Mouse (Mus musculus): ENCODE measurements at regions not wholly inside any gene's neighbourhood (a gene's known extent, or its start where the extent isn't known, plus 50 kb on each side); places are given as distances from the start of the nearest gene placed in this dataset.

DNA sequence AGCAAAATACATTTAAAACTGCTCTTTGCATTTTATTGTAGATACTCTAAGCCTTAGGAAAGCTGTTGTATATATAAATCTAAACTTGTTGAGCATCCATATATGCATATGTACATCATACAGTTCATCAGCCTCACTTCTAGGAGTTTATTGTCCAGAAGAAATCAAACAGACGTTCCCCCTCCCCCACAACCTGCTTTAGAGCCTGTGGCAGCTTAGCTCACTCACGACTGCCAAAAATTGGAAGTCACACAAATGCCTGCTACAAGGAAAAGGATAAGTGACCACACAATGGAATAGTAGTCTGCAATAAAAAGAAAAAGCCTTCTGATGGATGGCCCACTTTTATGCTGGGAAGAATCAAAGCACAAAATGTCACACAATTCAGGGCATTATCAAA, 267.8 kb downstream of the Tcerg1l start:
- Histone ChIP-seq H3K27me3 (ENCODE audit: control insufficient read depth, insufficient read depth, low read length) (no peaks in the 10 kb centered on the region), H3K9me3 (ENCODE audit: control insufficient read depth, low read length) (no peaks in the 10 kb centered on the region), H3K36me3 (ENCODE audit: control insufficient read depth, insufficient read depth, low read length) (no peaks in the 10 kb centered on the region), H3K4me1 (ENCODE audit: control insufficient read depth, insufficient read depth, low read length) (no peaks in the 10 kb centered on the region), H3K4me3 (ENCODE audit: low read depth, low read length) (no peak overlapping the region), H3K9ac (ENCODE audit: low read length) (no peak overlapping the region), H3K27ac (replicated peaks; ENCODE audit: low read depth, low read length) (no peak overlapping the region), H3K4me2 (ENCODE audit: low read depth, severe bottlenecking) (no peak overlapping the region)
- no peak for ATAC-seq (ENCODE audit: insufficient number of reproducible peaks, low FRiP score, low TSS enrichment, low read depth)
- DNase-seq (ENCODE audit: low spot score): no peak
- 65% methylated on average over 2 of the region's 2 CpGs for WGBS

DNA sequence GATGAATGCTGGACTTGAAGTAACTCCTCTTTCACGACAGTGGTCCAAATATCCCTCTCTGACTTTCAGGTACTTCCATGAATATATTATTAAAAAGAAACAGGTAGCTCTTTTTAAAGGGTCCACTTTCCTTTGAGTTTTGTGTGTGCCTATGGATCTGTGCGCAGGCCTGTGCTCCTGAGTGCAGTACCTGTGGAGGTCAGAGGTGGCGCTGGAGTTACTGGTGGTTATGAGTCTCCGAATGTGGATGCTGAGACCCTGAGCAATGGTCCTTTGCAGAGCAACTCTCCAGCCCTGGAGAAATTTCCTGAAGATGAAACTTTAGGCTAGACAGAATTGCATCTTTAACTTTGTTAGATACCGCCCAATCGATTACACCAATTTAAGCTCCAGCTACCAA, 264.1 kb downstream of the Tcerg1l start:
- Histone ChIP-seq H3K36me3 (ENCODE audit: control insufficient read depth, insufficient read depth, low read length) (no peaks in the 10 kb centered on the region), H3K27me3 (ENCODE audit: control insufficient read depth, insufficient read depth, low read length) (no peaks in the 10 kb centered on the region), H3K27ac (replicated peaks; ENCODE audit: low read depth, low read length) (no peak overlapping the region), H3K4me3 (ENCODE audit: low read depth, low read length) (no peak overlapping the region), H3K9ac (ENCODE audit: low read length) (no peak overlapping the region), H3K4me2 (ENCODE audit: low read depth, severe bottlenecking) (no peak overlapping the region), H3K9me3 (ENCODE audit: control insufficient read depth, low read length) (no peaks in the 10 kb centered on the region), H3K4me1 (ENCODE audit: control insufficient read depth, insufficient read depth, low read length) (no peaks in the 10 kb centered on the region)
- DNase-seq (ENCODE audit: low spot score) (no peak), ATAC-seq (ENCODE audit: insufficient number of reproducible peaks, low FRiP score, low TSS enrichment, low read depth) (no peak)
- 90% methylated on average over 6 of the region's 6 CpGs for whole genome bisulfite sequencing

DNA sequence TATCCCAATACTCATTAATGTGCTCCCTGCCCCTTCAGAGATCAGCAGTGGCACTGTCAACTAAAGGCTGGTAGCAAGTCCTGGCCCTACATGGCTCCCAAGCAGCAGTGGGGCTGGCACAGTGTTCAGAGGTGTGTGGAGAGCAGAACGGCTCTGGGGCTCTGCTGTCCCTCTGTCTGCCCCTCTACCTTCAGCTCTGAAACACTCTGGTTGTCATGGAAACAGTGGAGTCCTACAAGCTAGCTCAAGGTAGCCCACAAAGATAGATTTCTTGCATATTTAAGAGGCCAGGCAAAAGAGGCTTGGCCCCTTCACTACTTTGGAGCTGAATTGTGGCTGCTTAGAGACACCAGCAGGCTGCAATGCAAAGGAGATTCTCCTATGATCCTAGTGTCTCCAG, 259.6 kb downstream of the Tcerg1l start:
- Histone ChIP-seq H3K9me3 (ENCODE audit: control insufficient read depth, low read length) (no peaks in the 10 kb centered on the region), H3K27me3 (ENCODE audit: control insufficient read depth, insufficient read depth, low read length) (no peaks in the 10 kb centered on the region), H3K27ac (replicated peaks; ENCODE audit: low read depth, low read length) (no peak overlapping the region), H3K4me2 (ENCODE audit: low read depth, severe bottlenecking) (no peak overlapping the region), H3K4me3 (ENCODE audit: low read depth, low read length) (no peak overlapping the region), H3K36me3 (ENCODE audit: control insufficient read depth, insufficient read depth, low read length) (no peaks in the 10 kb centered on the region), H3K9ac (ENCODE audit: low read length) (no peak overlapping the region), H3K4me1 (ENCODE audit: control insufficient read depth, insufficient read depth, low read length) (no peaks in the 10 kb centered on the region)
- DNase-seq (ENCODE audit: low spot score) (no peak), ATAC-seq (ENCODE audit: insufficient number of reproducible peaks, low FRiP score, low TSS enrichment, low read depth) (no peak)
- WGBS: 37% methylated on average over 1 of the region's 1 CpGs

- Histone ChIP-seq H3K9me3 (ENCODE audit: control insufficient read depth, low read length) (no peaks in the 10 kb centered on the region), H3K4me1 (ENCODE audit: control insufficient read depth, insufficient read depth, low read length) (no peaks in the 10 kb centered on the region), H3K4me2 (ENCODE audit: low read depth, severe bottlenecking) (no peak overlapping the region), H3K27me3 (ENCODE audit: control insufficient read depth, insufficient read depth, low read length) (no peaks in the 10 kb centered on the region), H3K9ac (ENCODE audit: low read length) (no peak overlapping the region), H3K4me3 (ENCODE audit: low read depth, low read length) (no peak overlapping the region), H3K27ac (replicated peaks; ENCODE audit: low read depth, low read length) (no peak overlapping the region), H3K36me3 (ENCODE audit: control insufficient read depth, insufficient read depth, low read length) (no peaks in the 10 kb centered on the region)
- 77% methylated on average over 5 of the region's 5 CpGs for WGBS
- ATAC-seq (ENCODE audit: insufficient number of reproducible peaks, low FRiP score, low TSS enrichment, low read depth): no peak
- no peak for DNase-seq (ENCODE audit: low spot score)
Observed at GRCm38 (mm10) chr7:138139766-138140165, 257.8 kb downstream of the Tcerg1l start.

- ATAC-seq (ENCODE audit: insufficient number of reproducible peaks, low FRiP score, low TSS enrichment, low read depth): no peak
- H3K27ac ChIP-seq (replicated peaks; ENCODE audit: low read depth, low read length): no peak overlapping the region
- WGBS: 56% methylated on average over 2 of the region's 2 CpGs
Observed at GRCm38 (mm10) chr7:138149496-138149895, 248.0 kb downstream of the Tcerg1l start.

GRCm38 (mm10) chr7:138153455-138154167, 243.9 kb downstream of the Tcerg1l start:
- H3K4me1 ChIP-seq (ENCODE audit: control insufficient read depth, insufficient read depth, low read length): no peaks in the 10 kb centered on the region
- no peak overlapping the region for H3K4me3 ChIP-seq (ENCODE audit: low read depth, low read length)
- H3K36me3 ChIP-seq (ENCODE audit: control insufficient read depth, insufficient read depth, low read length): no peaks in the 10 kb centered on the region
- no peak overlapping the region for H3K9ac ChIP-seq (ENCODE audit: low read length)
- H3K4me2 ChIP-seq (ENCODE audit: low read depth, severe bottlenecking): no peak overlapping the region
- H3K27me3 ChIP-seq (ENCODE audit: control insufficient read depth, insufficient read depth, low read length): no peaks in the 10 kb centered on the region
- WGBS: 76% methylated on average over 4 of the region's 4 CpGs
- no peaks in the 10 kb centered on the region for H3K9me3 ChIP-seq (ENCODE audit: control insufficient read depth, low read length)
- no peak overlapping the region for H3K27ac ChIP-seq (replicated peaks; ENCODE audit: low read depth, low read length)
- DNase-seq (ENCODE audit: low spot score) (no peak), ATAC-seq (ENCODE audit: insufficient number of reproducible peaks, low FRiP score, low TSS enrichment, low read depth) (no peak)

More at GRCm38 (mm10) chr7:138149496-138149895, 248.0 kb downstream of the Tcerg1l start:
- H3K4me1 ChIP-seq (ENCODE audit: control insufficient read depth, insufficient read depth, low read length): no peaks in the 10 kb centered on the region
- H3K4me3 ChIP-seq (ENCODE audit: low read depth, low read length): no peak overlapping the region
- no peaks in the 10 kb centered on the region for H3K27me3 ChIP-seq (ENCODE audit: control insufficient read depth, insufficient read depth, low read length)
- no peak overlapping the region for H3K4me2 ChIP-seq (ENCODE audit: low read depth, severe bottlenecking)
- no peak for DNase-seq (ENCODE audit: low spot score)
- no peaks in the 10 kb centered on the region for H3K36me3 ChIP-seq (ENCODE audit: control insufficient read depth, insufficient read depth, low read length)
- H3K9me3 ChIP-seq (ENCODE audit: control insufficient read depth, low read length): no peaks in the 10 kb centered on the region
- no peak overlapping the region for H3K9ac ChIP-seq (ENCODE audit: low read length)
